Mouse (Mus musculus) neural tube, embryonic 14.5 days (tissue): Measurements from ENCODE around the gene Lyz2. TPM values are rescaled to one million over a fixed set of nuclear protein-coding genes. Genes with fewer than 3 reads are reported as not detected.

Experiments used
- ATAC-seq: fragments of 200-750 bp; cut with Nextera tagmentation; 2 replicates; pipeline ENCODE4 v1.8.0; 2017; ENCODE audit warnings: low read depth, mild to moderate bottlenecking, moderate TSS enrichment, moderate library complexity
- H3K27ac ChIP-seq: fragments of 300-500 bp; sonication (generic); 2 replicates; pipeline ENCODE4 v1.5.1; 2014; ENCODE audit warnings: low read depth, mild to moderate bottlenecking, control low read depth, low read length, moderate library complexity, mixed read lengths
- H3K27me3 ChIP-seq: fragments of 300-500 bp; sonication (generic); 2 replicates; pipeline ENCODE4 v1.6.1; 2014; ENCODE audit warnings: low read length; ENCODE audit not compliant: control insufficient read depth, insufficient read depth
- H3K36me3 ChIP-seq: fragments of 300-500 bp; sonication (generic); 2 replicates; pipeline ENCODE4 v1.6.1; 2014; ENCODE audit warnings: low read length, mixed read lengths; ENCODE audit not compliant: control insufficient read depth, insufficient read depth
- H3K4me1 ChIP-seq: fragments of 300-500 bp; sonication (generic); 2 replicates; pipeline ENCODE4 v1.6.1; 2014; ENCODE audit warnings: low read length; ENCODE audit not compliant: control insufficient read depth, insufficient read depth
- H3K4me2 ChIP-seq: fragments of 300-500 bp; sonication (generic); 2 replicates; pipeline ENCODE4 v1.6.1; 2014; ENCODE audit warnings: mild to moderate bottlenecking, low read depth, low read length, control low read depth
- H3K4me3 ChIP-seq: fragments of 300-500 bp; sonication (generic); 2 replicates; pipeline ENCODE4 v1.5.1; 2014; ENCODE audit warnings: low read depth, low read length, control low read depth, mixed read lengths
- H3K9ac ChIP-seq: fragments of 300-500 bp; sonication (generic); replicated peaks from 2 replicates; pipeline ENCODE4 v1.6.1; 2014; ENCODE audit warnings: low read depth, mild to moderate bottlenecking, control low read depth, low read length, mixed read lengths
- H3K9me3 ChIP-seq: fragments of 300-500 bp; sonication (generic); 2 replicates; pipeline ENCODE4 v1.6.1; 2016; ENCODE audit warnings: low read length; ENCODE audit not compliant: control insufficient read depth
- WGBS: fragments of 180-500 bp; shearing (Covaris S2); extraction: QIAGEN DNeasy Blood & Tissue Kit; methylation state at CpG from one replicate; pipeline ENCODE4 v1.1.7; 2014; 5-methylcytosine and 5-hydroxymethylcytosine counted together
- polyA plus RNA-seq: library from polyadenylated mRNA; unstranded; fragments of >200 nt; fragmentation: Nextera tagmentation; extraction: Ambion mirVana; gene quantifications from 2 replicates; pipeline ENCODE4 v1.2.1, GENCODE M21; 2014

The Lyz2 gene
- 10.3 and 29.8 TPM in 2 replicates for polyA plus RNA-seq

GRCm38 (mm10) chr10:117282049-117282448 lies at the start of gene Lyz2:
Gene Lyz2 (minus strand): TSS chr10:117282321.
- Histone ChIP-seq H3K27me3 (no peaks in the 10 kb centered on the region), H3K9me3 (no peaks in the 10 kb centered on the region), H3K4me1 (no peaks in the 10 kb centered on the region), H3K27ac (no peak within 1 kb of the TSS), H3K4me3 (no peak within 1 kb of the TSS), H3K4me2 (no peak within 1 kb of the TSS), H3K36me3 (no peaks in the 10 kb centered on the region), H3K9ac (no peak within 1 kb of the TSS)
- WGBS: 68% methylated on average over 4 of the region's 4 CpGs
- no peak for ATAC-seq

GRCm38 (mm10) chr10:117330521-117330920 lies 48.4 kb upstream of the Lyz2 start:
- 85% methylated on average over 5 of the region's 5 CpGs for WGBS
- Histone ChIP-seq H3K4me2 (no peak overlapping the region), H3K4me3 (no peak overlapping the region), H3K27ac (no peak overlapping the region), H3K9ac (no peak overlapping the region), H3K36me3 (no peaks in the 10 kb centered on the region), H3K4me1 (no peaks in the 10 kb centered on the region), H3K9me3 (no peaks in the 10 kb centered on the region), H3K27me3 (no peaks in the 10 kb centered on the region)
- ATAC-seq: no peak

GRCm38 (mm10) chr10:117323782-117324181 lies 41.7 kb upstream of the Lyz2 start:
- H3K9me3 ChIP-seq: no peaks in the 10 kb centered on the region
- no peak for ATAC-seq
- 89% methylated on average over 7 of the region's 7 CpGs for WGBS

GRCm38 (mm10) chr10:117322630-117323029 lies 40.5 kb upstream of the Lyz2 start:
- Histone ChIP-seq H3K27me3 (no peaks in the 10 kb centered on the region), H3K36me3 (no peaks in the 10 kb centered on the region), H3K9ac (no peak overlapping the region), H3K4me3 (no peak overlapping the region), H3K27ac (no peak overlapping the region), H3K9me3 (no peaks in the 10 kb centered on the region), H3K4me2 (no peak overlapping the region), H3K4me1 (no peaks in the 10 kb centered on the region)
- no peak for ATAC-seq
- 90% methylated on average over 5 of the region's 5 CpGs for WGBS

More at GRCm38 (mm10) chr10:117323782-117324181, 41.7 kb upstream of the Lyz2 start:
- no peak overlapping the region for H3K4me2 ChIP-seq
- H3K4me1 ChIP-seq: no peaks in the 10 kb centered on the region
- no peak overlapping the region for H3K27ac ChIP-seq
- no peak overlapping the region for H3K9ac ChIP-seq
- no peaks in the 10 kb centered on the region for H3K27me3 ChIP-seq
- no peak overlapping the region for H3K4me3 ChIP-seq
- no peaks in the 10 kb centered on the region for H3K36me3 ChIP-seq

GRCm38 (mm10) chr10:117320571-117320981 lies 38.5 kb upstream of the Lyz2 start:
- no peak overlapping the region for H3K9ac ChIP-seq
- H3K27ac ChIP-seq: no peak overlapping the region
- H3K27me3 ChIP-seq: no peaks in the 10 kb centered on the region
- no peak for ATAC-seq
- no peak overlapping the region for H3K4me2 ChIP-seq
- no peaks in the 10 kb centered on the region for H3K36me3 ChIP-seq
- WGBS: 67% methylated on average over 3 of the region's 3 CpGs
- no peaks in the 10 kb centered on the region for H3K9me3 ChIP-seq
- no peak overlapping the region for H3K4me3 ChIP-seq
- H3K4me1 ChIP-seq: no peaks in the 10 kb centered on the region

GRCm38 (mm10) chr10:117316391-117316790 lies 34.3 kb upstream of the Lyz2 start:
- Histone ChIP-seq H3K4me1 (no peaks in the 10 kb centered on the region), H3K27ac (no peak overlapping the region), H3K27me3 (no peaks in the 10 kb centered on the region), H3K4me2 (no peak overlapping the region), H3K9ac (no peak overlapping the region), H3K9me3 (no peaks in the 10 kb centered on the region), H3K4me3 (no peak overlapping the region), H3K36me3 (no peaks in the 10 kb centered on the region)
- 95% methylated on average over 11 of the region's 11 CpGs for WGBS
- ATAC-seq: no peak

- Histone ChIP-seq H3K9ac (no peak overlapping the region), H3K4me3 (no peak overlapping the region)
Observed at GRCm38 (mm10) chr10:117313133-117313532, 31.0 kb upstream of the Lyz2 start.

GRCm38 (mm10) chr10:117312168-117312567 lies 30.0 kb upstream of the Lyz2 start:
- H3K27ac ChIP-seq: no peak overlapping the region
- H3K9ac ChIP-seq: no peak overlapping the region
- no peaks in the 10 kb centered on the region for H3K9me3 ChIP-seq
- H3K4me3 ChIP-seq: no peak overlapping the region
- H3K4me1 ChIP-seq: no peaks in the 10 kb centered on the region
- H3K27me3 ChIP-seq: no peaks in the 10 kb centered on the region
- H3K36me3 ChIP-seq: no peaks in the 10 kb centered on the region
- WGBS: 86% methylated on average over 8 of the region's 8 CpGs
- H3K4me2 ChIP-seq: no peak overlapping the region
- ATAC-seq: no peak

More at GRCm38 (mm10) chr10:117313133-117313532, 31.0 kb upstream of the Lyz2 start:
- 95% methylated on average over 2 of the region's 2 CpGs for WGBS
- no peaks in the 10 kb centered on the region for H3K27me3 ChIP-seq
- no peak overlapping the region for H3K4me2 ChIP-seq
- H3K36me3 ChIP-seq: no peaks in the 10 kb centered on the region
- H3K27ac ChIP-seq: no peak overlapping the region
- ATAC-seq: no peak
- no peaks in the 10 kb centered on the region for H3K4me1 ChIP-seq
- H3K9me3 ChIP-seq: no peaks in the 10 kb centered on the region

- ATAC-seq: no peak
- no peaks in the 10 kb centered on the region for H3K27me3 ChIP-seq
- no peak overlapping the region for H3K9ac ChIP-seq
- no peaks in the 10 kb centered on the region for H3K9me3 ChIP-seq
- H3K4me3 ChIP-seq: no peak overlapping the region
- no peak overlapping the region for H3K4me2 ChIP-seq
- H3K4me1 ChIP-seq: no peaks in the 10 kb centered on the region
- H3K27ac ChIP-seq: no peak overlapping the region
- WGBS: 90% methylated on average over 5 of the region's 5 CpGs
- H3K36me3 ChIP-seq: no peaks in the 10 kb centered on the region
Observed at GRCm38 (mm10) chr10:117304371-117304770, 22.2 kb upstream of the Lyz2 start.
